Mouse (Mus musculus): ENCODE measurements around the gene Ankrd66.

Gene Ankrd66

DNA sequence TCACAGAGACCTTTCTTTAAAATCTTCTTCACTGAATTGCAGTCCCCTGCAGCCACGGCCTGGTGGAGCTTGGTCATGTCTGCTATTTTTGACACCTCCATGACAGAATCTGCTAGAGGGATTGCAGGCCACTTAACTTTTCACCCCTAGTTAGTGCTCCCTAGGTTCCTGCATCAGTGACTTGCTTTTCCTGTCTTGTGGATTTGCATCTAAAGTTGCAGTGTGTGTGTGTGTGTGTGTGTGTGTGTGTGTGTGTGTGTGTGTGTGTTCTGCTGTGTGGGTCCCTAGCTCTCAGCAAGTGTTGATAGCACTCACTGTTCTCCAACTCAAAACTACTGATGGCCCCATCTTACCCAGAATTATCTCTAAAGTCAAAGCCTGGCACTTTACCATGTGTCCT is at the start of gene Ankrd66:
TSS of gene Ankrd66 (minus strand) at position 101 of the 400 bp plus-strand sequence.
- DNase-seq (ENCODE audit: inconsistent ontology term): no peak

DNA sequence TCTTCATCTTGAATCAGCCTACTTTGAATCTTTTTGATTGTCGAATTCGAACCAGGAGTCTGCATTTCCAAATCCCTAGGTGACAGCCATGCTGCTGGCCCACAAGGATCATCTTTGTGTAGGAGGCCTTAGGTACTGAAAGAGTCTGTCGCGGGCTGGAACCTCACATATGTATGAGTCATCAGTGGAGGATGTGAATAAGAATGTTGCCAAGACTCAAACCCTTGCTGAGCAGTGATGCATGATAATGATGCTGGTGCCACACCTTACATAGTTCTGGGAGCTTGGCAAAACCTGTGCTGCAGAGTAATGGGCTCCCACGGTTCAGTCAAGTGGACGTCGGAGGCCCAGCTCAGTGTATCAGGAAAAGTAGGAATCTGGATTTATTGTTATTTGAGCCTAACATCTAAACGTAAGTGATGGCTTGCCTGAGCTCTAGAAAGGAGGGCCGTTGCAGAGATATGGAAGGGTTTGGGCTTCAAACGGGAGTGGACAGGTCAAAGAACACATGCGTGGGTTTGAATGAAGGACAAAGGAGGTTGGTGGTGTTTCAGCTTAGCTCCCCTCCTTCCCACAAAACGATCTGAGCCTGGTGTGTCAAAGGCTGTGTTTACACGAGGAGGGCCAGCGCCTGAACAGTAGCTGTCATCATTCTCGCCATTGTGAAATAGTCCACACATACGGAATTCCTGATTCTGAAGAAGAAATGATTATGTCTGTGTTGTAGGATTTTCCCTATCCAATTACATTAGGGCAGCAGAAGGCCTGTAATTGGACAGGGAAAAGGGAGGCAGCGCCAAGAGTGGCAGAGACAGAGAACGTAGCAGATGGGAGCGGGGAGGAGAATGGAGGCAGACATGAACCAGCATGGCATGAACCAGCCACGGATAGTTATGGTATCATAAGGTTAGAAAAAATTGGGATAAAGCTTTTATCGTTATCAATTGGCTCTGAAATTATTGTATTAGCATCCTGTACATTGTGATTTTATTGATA is 49.2 kb upstream of the Ankrd66 start:
- DNase-seq (ENCODE audit: inconsistent ontology term): peak; percentile 66

GRCm38 (mm10) chr17:43590531-43590930 is 47.1 kb upstream of the Ankrd66 start:
- DNase-seq (ENCODE audit: inconsistent ontology term): peak; percentile 27

- no peak for DNase-seq (ENCODE audit: inconsistent ontology term)
Observed at GRCm38 (mm10) chr17:43589750-43590149, 46.3 kb upstream of the Ankrd66 start.

GRCm38 (mm10) chr17:43587278-43587677 is 43.8 kb upstream of the Ankrd66 start:
- no peak for DNase-seq (ENCODE audit: inconsistent ontology term)

DNA sequence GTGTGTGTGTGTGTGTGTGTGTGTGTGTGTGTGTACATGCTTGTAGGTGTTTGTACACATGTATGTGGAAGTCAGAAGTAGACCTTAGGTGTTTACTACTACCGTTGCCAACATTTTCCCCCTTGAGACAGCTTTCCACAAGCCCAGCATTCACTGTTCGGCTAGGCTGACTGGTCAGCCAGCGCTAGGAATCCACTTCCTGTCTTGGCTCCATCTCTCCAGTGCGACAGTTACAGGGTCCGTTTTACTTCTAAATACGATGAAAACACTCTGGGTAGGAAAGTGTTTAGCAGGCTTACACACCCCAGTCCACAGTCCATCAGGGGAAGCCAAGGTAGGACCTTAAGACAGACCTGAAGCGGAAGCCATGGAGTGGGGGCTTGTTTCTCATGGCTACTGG is 41.3 kb upstream of the Ankrd66 start:
- DNase-seq (ENCODE audit: inconsistent ontology term): no peak

DNA sequence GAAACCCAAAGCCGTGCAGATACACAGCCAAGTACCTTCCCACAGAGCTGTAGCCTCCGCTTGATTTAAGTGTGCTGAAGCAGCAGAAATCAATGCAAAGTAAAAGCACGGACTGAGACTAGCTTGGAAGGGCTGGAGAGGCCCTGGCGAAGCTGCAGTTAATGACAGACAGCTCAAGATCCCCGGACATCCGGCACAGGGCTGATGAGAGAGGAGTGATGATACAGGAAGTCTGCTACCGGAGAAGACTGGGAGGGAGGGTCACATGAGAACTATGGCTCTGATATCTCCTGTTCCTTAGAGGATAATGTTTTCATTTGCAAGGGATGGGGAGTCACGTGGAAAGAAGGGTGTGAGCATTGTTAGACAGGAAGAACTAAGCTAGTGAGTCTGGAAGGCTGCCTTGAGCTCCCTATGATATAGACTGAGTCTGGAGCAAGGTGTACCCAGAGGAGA is 37.6 kb upstream of the Ankrd66 start:
- no peak for DNase-seq (ENCODE audit: inconsistent ontology term)

GRCm38 (mm10) chr17:43580456-43580855 is 37.0 kb upstream of the Ankrd66 start:
- DNase-seq (ENCODE audit: inconsistent ontology term): no peak

- DNase-seq (ENCODE audit: inconsistent ontology term): peak; percentile 40
Observed at GRCm38 (mm10) chr17:43573624-43574073, 30.2 kb upstream of the Ankrd66 start.

- DNase-seq (ENCODE audit: inconsistent ontology term): no peak
Observed at GRCm38 (mm10) chr17:43569287-43569686, 25.8 kb upstream of the Ankrd66 start.

GRCm38 (mm10) chr17:43567992-43568888 is 24.8 kb upstream of the Ankrd66 start, which contains the start of gene Pla2g7:
Gene Pla2g7 (plus strand): TSS chr17:43568098.
- DNase-seq (ENCODE audit: inconsistent ontology term): peak; percentile 51

DNA sequence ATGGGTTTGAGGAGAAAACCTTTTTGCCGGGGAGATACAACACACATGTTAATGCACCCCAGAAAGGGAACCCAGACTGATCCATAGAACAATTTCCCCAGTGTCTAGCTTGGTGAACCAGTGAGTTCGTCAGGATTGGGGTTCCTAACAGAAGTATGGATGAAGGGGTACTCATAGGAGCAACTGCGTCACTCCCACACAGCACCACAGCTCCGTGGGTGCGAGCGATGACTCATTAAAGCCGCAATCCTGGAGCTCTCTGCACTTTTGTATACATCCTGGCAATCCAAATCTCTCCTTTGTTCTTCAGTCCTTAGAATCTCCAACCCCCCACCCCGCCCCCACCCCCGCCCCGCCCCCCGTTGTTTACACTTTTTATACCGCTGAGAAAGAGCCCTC is 24.2 kb upstream of the Ankrd66 start:
- no peak for DNase-seq (ENCODE audit: inconsistent ontology term)

- no peak for DNase-seq (ENCODE audit: inconsistent ontology term)
Observed at GRCm38 (mm10) chr17:43563192-43563987, 20.0 kb upstream of the Ankrd66 start.

GRCm38 (mm10) chr17:43558678-43559077 is 15.2 kb upstream of the Ankrd66 start:
- no peak for DNase-seq (ENCODE audit: inconsistent ontology term)

- DNase-seq (ENCODE audit: inconsistent ontology term): peak; percentile 90
Observed at GRCm38 (mm10) chr17:43557541-43558090, 14.2 kb upstream of the Ankrd66 start.

DNA sequence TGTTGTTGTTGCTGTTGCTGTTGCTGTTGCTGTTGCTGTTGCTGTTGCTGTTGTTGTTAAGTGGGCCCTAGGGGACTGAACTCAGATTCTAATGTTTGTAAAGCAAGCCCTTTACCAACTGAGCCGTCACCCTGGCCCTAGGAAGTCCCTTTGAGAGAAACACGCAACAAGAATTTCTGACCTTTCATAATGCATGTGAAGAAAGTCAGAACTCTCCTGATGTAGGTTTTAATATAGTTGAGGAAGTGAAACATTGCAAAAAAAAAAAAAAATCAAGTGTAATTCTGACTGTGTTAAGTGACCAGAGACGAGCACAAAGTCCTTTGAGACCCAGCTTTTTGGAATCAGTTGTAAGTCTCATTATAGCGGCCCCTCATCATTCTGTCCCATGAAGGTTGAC is 13.7 kb upstream of the Ankrd66 start:
- no peak for DNase-seq (ENCODE audit: inconsistent ontology term)

GRCm38 (mm10) chr17:43554516-43555403 is 11.3 kb upstream of the Ankrd66 start:
- DNase-seq (ENCODE audit: inconsistent ontology term): peak; percentile 40

GRCm38 (mm10) chr17:43551122-43551630 is 7.7 kb upstream of the Ankrd66 start:
- DNase-seq (ENCODE audit: inconsistent ontology term): no peak

- no peak for DNase-seq (ENCODE audit: inconsistent ontology term)
Observed at GRCm38 (mm10) chr17:43544040-43544439, 601 bp upstream of the Ankrd66 start.

DNA sequence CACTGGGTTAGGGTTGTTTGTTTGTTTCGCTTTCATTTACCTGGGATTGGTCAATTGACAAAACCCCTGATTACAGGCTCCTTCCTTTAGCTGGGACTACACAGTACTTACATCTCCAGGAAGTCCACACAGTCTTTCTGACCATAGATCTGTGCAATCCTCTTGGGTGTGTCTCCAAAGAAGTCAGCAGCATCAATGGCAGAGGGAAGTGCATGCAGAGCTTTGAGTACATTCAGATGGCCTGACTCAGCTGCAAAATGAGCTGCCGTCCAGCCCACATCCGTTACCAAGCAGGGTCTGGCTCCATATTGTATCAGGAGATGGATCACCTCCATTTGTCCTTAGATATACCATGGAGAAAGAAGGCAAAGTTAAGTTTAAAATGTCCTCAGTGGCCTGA is 4.7 kb downstream of the Ankrd66 start:
- no peak for DNase-seq (ENCODE audit: inconsistent ontology term)

Data from Muller cell, postnatal 12 days (primary cell).